In the genomic region with DNA sequence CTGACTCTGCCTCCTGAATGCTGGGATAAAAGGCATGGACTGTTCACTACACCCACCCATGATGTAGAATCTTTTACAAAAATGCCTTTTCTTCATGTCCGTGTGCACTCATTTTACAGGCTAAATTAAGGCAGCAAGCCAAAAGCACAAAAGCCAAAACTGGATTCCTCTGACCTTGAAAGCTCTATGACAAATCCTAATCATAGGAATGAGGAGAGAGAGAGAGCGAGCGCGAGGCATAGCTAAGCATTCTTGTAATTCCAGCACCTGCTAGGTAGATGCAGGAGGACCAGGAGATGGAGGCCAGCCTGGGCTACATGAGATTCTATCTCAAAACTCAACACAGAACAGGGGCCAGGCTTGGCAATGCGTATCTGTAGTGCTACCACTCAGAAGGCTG, we compare ENCODE assay signal across 31 mouse cellular contexts. TPM values are rescaled to one million over a fixed set of nuclear protein-coding genes. Genes with fewer than 3 reads are reported as not detected.
DNase-seq lines count a peak whose midpoint lies in the region; ATAC-seq and TF ChIP-seq lines count a peak whose summit lies in the region.
"Had no signal": no experiment of that assay in that cellular context is flagged by ENCODE, and none has a peak within 500 bp of the region (broad histone marks: within the 10 kb centered on the region; RNA-seq: fewer than 3 reads in every experiment).

No protein-coding gene starts in this region.

- H3K4me2 ChIP-seq in heart, postnatal 0 days (ENCODE audit: low read depth, low read length), result no peak overlapping the region
- H3K4me2 ChIP-seq: heart, embryonic 11.5 days; hindbrain, embryonic 13.5 days; intestine, embryonic 15.5 days had no signal

- no peak for TF ChIP-seq CTCF in heart, postnatal 0 days (IDR thresholded peaks at IDR 0.05; ENCODE audit: low read depth)

- peaks cover 31% of the 10 kb centered on the region for H3K36me3 ChIP-seq in heart, postnatal 0 days (replicated peaks; ENCODE audit: control insufficient read depth, insufficient read depth, low read length)

- no peaks in the 10 kb centered on the region for H3K27me3 ChIP-seq in heart, postnatal 0 days (ENCODE audit: control insufficient read depth, insufficient read depth, low read length)
- H3K27me3 ChIP-seq: CH12.LX; hindbrain, embryonic 13.5 days; intestine, embryonic 15.5 days had no signal

- TF ChIP-seq EP300 in heart, postnatal 0 days (IDR thresholded peaks at IDR 0.05; ENCODE audit: low read depth), result no peak

- no peaks in the 10 kb centered on the region for H3K4me1 ChIP-seq in heart, postnatal 0 days (ENCODE audit: control insufficient read depth, insufficient read depth)
- H3K4me1 ChIP-seq: hindbrain, embryonic 10.5 days; hindbrain, embryonic 13.5 days; intestine, embryonic 15.5 days had no signal

- peak overlapping the region; percentile 17; the same call in 1 of the 2 replicates for H3K27ac ChIP-seq in heart, postnatal 0 days (ENCODE audit: low read depth)
- H3K27ac ChIP-seq: gastrocnemius, adult 2 months; hindbrain, embryonic 10.5 days; hindbrain, embryonic 13.5 days; intestine, embryonic 15.5 days had no signal

- 52% methylated on average over 5 of the region's 5 CpGs for WGBS in heart, postnatal 0 days

- no peaks in the 10 kb centered on the region for H3K9me3 ChIP-seq in heart, postnatal 0 days (replicated peaks; ENCODE audit: control insufficient read depth, low read length)
- H3K9me3 ChIP-seq: hindbrain, embryonic 10.5 days; hindbrain, embryonic 13.5 days; intestine, embryonic 15.5 days had no signal

- no peak overlapping the region for H3K4me3 ChIP-seq in heart, postnatal 0 days (ENCODE audit: low read depth, low read length)
- H3K4me3 ChIP-seq: gastrocnemius, adult 2 months; hindbrain, embryonic 10.5 days; hindbrain, embryonic 13.5 days; intestine, embryonic 15.5 days had no signal

- DNase-seq in adrenal gland, adult 2 months, result peak; percentile 58
- no peak for DNase-seq in adrenal gland, postnatal 4 days (ENCODE audit: low spot score in 2 of 2)
- DNase-seq in heart, postnatal 0 days (ENCODE audit: low spot score), result no peak
- DNase-seq in heart, postnatal 4 days, result no peak
- peak; percentile 54 for DNase-seq in adrenal gland, postnatal 14 days
- DNase-seq in gastrocnemius, adult 8-10 months (ENCODE audit: low spot score in 2 of 2), result no peak
- no peak for DNase-seq in spleen, postnatal 4 days (ENCODE audit: low spot score in 2 of 2)
- DNase-seq: B cell, adult 2 months; cerebellum, adult 18-20 months; cerebellum, adult 9-10 months; cerebellum, postnatal 14 days; forebrain, postnatal 0 days; gastrocnemius, adult 2 months; gastrocnemius, postnatal 25 days; heart, postnatal 14 days; kidney, adult 11 months; kidney, adult 8-10 months had no signal

- no peak for ATAC-seq in heart, postnatal 0 days (ENCODE audit: insufficient read depth, low read depth)
- ATAC-seq: forebrain, embryonic 14.5 days; forebrain, postnatal 0 days; hindbrain, embryonic 16.5 days; intestine, embryonic 15.5 days had no signal

- no peak overlapping the region for H3K9ac ChIP-seq in heart, postnatal 0 days (replicated peaks; ENCODE audit: low read depth, low read length)
- H3K9ac ChIP-seq: forebrain, postnatal 0 days; hindbrain, embryonic 13.5 days; intestine, embryonic 15.5 days had no signal

RNA-seq across cellular contexts. Expression of a gene that starts 8.0 kb away (rescaled TPM):
- total RNA-seq in adrenal gland, adult 2 months (2021), result under 1 TPM; 0.62 to 0.72 TPM
- polyA plus RNA-seq in adrenal gland, adult 2 months (2012; rRNA removed), result 4.5 and 5.1 TPM in 2 replicates
- 1 to 10 TPM; 1.1 to 1.7 TPM for total RNA-seq in adrenal gland, postnatal 4 days (2021)
- total RNA-seq in heart, postnatal 0 days (2014; rRNA removed; ENCODE audit: low replicate concordance), result 1.6 and 4.3 TPM in 2 replicates
- 1.0 and 1.4 TPM in 2 replicates for polyA plus RNA-seq in heart, postnatal 0 days (2015; fragmentation: Nextera tagmentation; extraction: Ambion mirVana)
- total RNA-seq in heart, postnatal 4 days (2021), result under 1 TPM; 0.81 to 0.90 TPM
- total RNA-seq in adrenal gland, postnatal 14 days (2021), result 0.44 and 0.64 TPM in 2 replicates
- under 1 TPM in 2 of 4 experiments, not detected in 2; 0.41 to 0.61 TPM for total RNA-seq in gastrocnemius, adult 8-10 months (2022)
- polyA plus RNA-seq: embryonic facial prominence, embryonic 11.5 days; heart, embryonic 14.5 days; hindbrain, embryonic 10.5 days had no signal

RNA-seq across cellular contexts. Expression of a gene that starts 8.4 kb away (rescaled TPM):
- 10 to 100 TPM; 12.9 to 20.6 TPM for total RNA-seq in adrenal gland, adult 2 months (2021)
- polyA plus RNA-seq in adrenal gland, adult 2 months (2012; rRNA removed), result 12.4 and 13.5 TPM in 2 replicates
- total RNA-seq in adrenal gland, postnatal 4 days (2021), result 10 to 100 TPM; 24.1 to 26.4 TPM
- 13.0 and 15.6 TPM in 2 replicates for total RNA-seq in heart, postnatal 0 days (2014; rRNA removed; ENCODE audit: low replicate concordance)
- 19.3 and 21.7 TPM in 2 replicates for polyA plus RNA-seq in heart, postnatal 0 days (2015; fragmentation: Nextera tagmentation; extraction: Ambion mirVana)
- 10 to 100 TPM; 14.3 to 16.3 TPM for total RNA-seq in heart, postnatal 4 days (2021)
- total RNA-seq in adrenal gland, postnatal 14 days (2021), result 11.9 and 17.5 TPM in 2 replicates
- total RNA-seq in gastrocnemius, adult 8-10 months (2022), result 1 to 10 TPM; 6.4 to 7.9 (median 6.8) TPM

RNA-seq across cellular contexts. Expression of a gene that starts 9.3 kb away (rescaled TPM):
- 10 to 100 TPM; 33.3 to 33.5 TPM for total RNA-seq in adrenal gland, adult 2 months (2021)
- polyA plus RNA-seq in adrenal gland, adult 2 months (2012; rRNA removed), result 8.1 and 11.8 TPM in 2 replicates
- total RNA-seq in adrenal gland, postnatal 4 days (2021), result 10 to 100 TPM; 28.1 to 30.4 TPM
- 41.2 and 41.5 TPM in 2 replicates for total RNA-seq in heart, postnatal 0 days (2014; rRNA removed; ENCODE audit: low replicate concordance)
- 11.2 and 13.0 TPM in 2 replicates for polyA plus RNA-seq in heart, postnatal 0 days (2015; fragmentation: Nextera tagmentation; extraction: Ambion mirVana)
- 10 to 100 TPM; 41.2 to 41.6 TPM for total RNA-seq in heart, postnatal 4 days (2021)
- 31.5 and 33.0 TPM in 2 replicates for total RNA-seq in adrenal gland, postnatal 14 days (2021)
- total RNA-seq in gastrocnemius, adult 8-10 months (2022), result 10 to 100 TPM; 16.5 to 20.3 (median 18.0) TPM

RNA-seq across cellular contexts. Expression of a gene that starts 35.8 kb away (rescaled TPM):
- total RNA-seq in adrenal gland, adult 2 months (2021), result not detected
- polyA plus RNA-seq in adrenal gland, adult 2 months (2012; rRNA removed), result 0.54 and 0.76 TPM in 2 replicates
- not detected for total RNA-seq in adrenal gland, postnatal 4 days (2021)
- not detected in 2 replicates for total RNA-seq in heart, postnatal 0 days (2014; rRNA removed; ENCODE audit: low replicate concordance)
- polyA plus RNA-seq in heart, postnatal 0 days (2015; fragmentation: Nextera tagmentation; extraction: Ambion mirVana), result not detected in 2 replicates
- not detected for total RNA-seq in heart, postnatal 4 days (2021)
- total RNA-seq in adrenal gland, postnatal 14 days (2021), result not detected in 2 replicates
- total RNA-seq in gastrocnemius, adult 8-10 months (2022), result not detected
- total RNA-seq: CH12.LX; forebrain, postnatal 0 days; gastrocnemius, adult 2 months; gastrocnemius, postnatal 25 days; heart, adult 8-10 months; heart, postnatal 14 days; MEL had no signal
- polyA plus RNA-seq: embryonic facial prominence, embryonic 11.5 days; embryonic facial prominence, embryonic 14.5 days; forebrain, embryonic 11.5 days; forebrain, embryonic 14.5 days; heart, embryonic 11.5 days; hindbrain, embryonic 10.5 days had no signal

RNA-seq across cellular contexts. Expression of a gene that starts 50.5 kb away (rescaled TPM):
- total RNA-seq in adrenal gland, adult 2 months (2021), result under 1 TPM in 1 of 2 experiments, not detected in 1; 0.97 TPM
- 0.52 and 1.2 TPM in 2 replicates for polyA plus RNA-seq in adrenal gland, adult 2 months (2012; rRNA removed)
- 1 to 10 TPM in 1 of 2 experiments, under 1 TPM in 1; 0.64 to 1.0 TPM for total RNA-seq in adrenal gland, postnatal 4 days (2021)
- 0.35 TPM in 1 of 2 replicates, not detected in the other for total RNA-seq in heart, postnatal 0 days (2014; rRNA removed; ENCODE audit: low replicate concordance)
- polyA plus RNA-seq in heart, postnatal 0 days (2015; fragmentation: Nextera tagmentation; extraction: Ambion mirVana), result 0.08 and 0.23 TPM in 2 replicates
- total RNA-seq in heart, postnatal 4 days (2021), result under 1 TPM; 0.31 to 0.34 TPM
- total RNA-seq in adrenal gland, postnatal 14 days (2021), result 2.0 and 7.7 TPM in 2 replicates
- not detected for total RNA-seq in gastrocnemius, adult 8-10 months (2022)
- total RNA-seq: forebrain, postnatal 0 days; gastrocnemius, adult 2 months; gastrocnemius, postnatal 25 days had no signal
- polyA plus RNA-seq: embryonic facial prominence, embryonic 11.5 days; embryonic facial prominence, embryonic 14.5 days; forebrain, embryonic 11.5 days; forebrain, embryonic 14.5 days; frontal cortex, adult 2 months; hindbrain, embryonic 10.5 days; hindbrain, embryonic 13.5 days; hindbrain, embryonic 16.5 days; intestine, embryonic 15.5 days had no signal

Comparison
In these comparisons a context has a peak if more than half of its experiments do, and no peak if none do; other contexts are left out.
1. DNase-seq: peak in adrenal gland, adult 2 months (single experiment) and adrenal gland, postnatal 14 days (single experiment); none in adrenal gland, postnatal 4 days (0 of 2), heart, postnatal 0 days (single experiment), heart, postnatal 4 days (single experiment), gastrocnemius, adult 8-10 months (0 of 2) and spleen, postnatal 4 days (0 of 2).